Mouse (Mus musculus) induced T-regulatory cell, adult 2 months (primary cell): ENCODE measurements around the gene Itih5.

ENCODE experiments used
- DNase-seq: peaks from one replicate; pipeline ENCODE4 v3.0.0-alpha.2; 2012; ENCODE audit warnings: low read depth

The Itih5 gene

GRCm38 (mm10) chr2:10168016-10168415, 14.6 kb downstream of the Itih5 start:
- DNase-seq, result no peak

GRCm38 (mm10) chr2:10169991-10170390, 16.6 kb downstream of the Itih5 start:
- DNase-seq, result no peak

- DNase-seq, result no peak
Observed at GRCm38 (mm10) chr2:10193553-10193952, 40.2 kb downstream of the Itih5 start.

- DNase-seq, result peak; percentile 14
Observed at GRCm38 (mm10) chr2:10195162-10195561, 41.8 kb downstream of the Itih5 start.

- DNase-seq, result no peak
Observed at GRCm38 (mm10) chr2:10199326-10199725, 46.0 kb downstream of the Itih5 start.

- DNase-seq, result no peak
Observed at GRCm38 (mm10) chr2:10200736-10201285, 47.4 kb downstream of the Itih5 start.

GRCm38 (mm10) chr2:10204301-10204700, 50.9 kb downstream of the Itih5 start:
- DNase-seq, result no peak

- no peak for DNase-seq
Observed at GRCm38 (mm10) chr2:10213468-10213867, 60.1 kb downstream of the Itih5 start.

GRCm38 (mm10) chr2:10215876-10216565, 62.6 kb downstream of the Itih5 start:
- no peak for DNase-seq

GRCm38 (mm10) chr2:10216566-10217247, 63.3 kb downstream of the Itih5 start:
- no peak for DNase-seq

- DNase-seq, result no peak
Observed at GRCm38 (mm10) chr2:10221862-10222261, 68.5 kb downstream of the Itih5 start.

GRCm38 (mm10) chr2:10226907-10227306, 73.5 kb downstream of the Itih5 start:
- no peak for DNase-seq

GRCm38 (mm10) chr2:10231971-10232370, 78.6 kb downstream of the Itih5 start:
- DNase-seq, result no peak

GRCm38 (mm10) chr2:10236554-10236953, 83.2 kb downstream of the Itih5 start:
- no peak for DNase-seq

GRCm38 (mm10) chr2:10242970-10243369, 89.6 kb downstream of the Itih5 start:
- DNase-seq, result no peak

- DNase-seq, result no peak
Observed at GRCm38 (mm10) chr2:10250441-10250840, 97.1 kb downstream of the Itih5 start.

GRCm38 (mm10) chr2:10250926-10251325, 97.6 kb downstream of the Itih5 start:
- DNase-seq, result no peak

GRCm38 (mm10) chr2:10251466-10251865, 98.1 kb downstream of the Itih5 start:
- DNase-seq, result no peak

- no peak for DNase-seq
Observed at GRCm38 (mm10) chr2:10252016-10252415, 98.6 kb downstream of the Itih5 start.

- DNase-seq, result no peak
Observed at GRCm38 (mm10) chr2:10253351-10253750, 100.0 kb downstream of the Itih5 start.

GRCm38 (mm10) chr2:10256949-10257348, 103.6 kb downstream of the Itih5 start:
- DNase-seq, result no peak

GRCm38 (mm10) chr2:10258312-10258711, 104.9 kb downstream of the Itih5 start:
- no peak for DNase-seq

GRCm38 (mm10) chr2:10260109-10260508, 106.7 kb downstream of the Itih5 start:
- no peak for DNase-seq
